Mouse (Mus musculus) 3T3-L1 (cell line): ENCODE data around the gene U2af2.

ENCODE experiments used
- DNase-seq: peaks from one replicate; pipeline ENCODE4 v3.0.0-alpha.2; 2015; ENCODE audit warnings: low read depth, low spot score

Gene U2af2

GRCm38 (mm10) chr7:5109301-5109700 lies 47.4 kb downstream of the U2af2 start:
- DNase-seq, result no peak

GRCm38 (mm10) chr7:5112701-5113100 lies 50.8 kb downstream of the U2af2 start:
- no peak for DNase-seq

- no peak for DNase-seq
Measured at GRCm38 (mm10) chr7:5116850-5117249, 54.9 kb downstream of the U2af2 start, which contains the start of gene Rfpl4. Gene Rfpl4, minus strand, starts transcription at chr7:5116950.

GRCm38 (mm10) chr7:5125078-5125477 lies 63.1 kb downstream of the U2af2 start:
- DNase-seq, result no peak

- DNase-seq, result no peak
Measured at GRCm38 (mm10) chr7:5125549-5126406, 63.8 kb downstream of the U2af2 start, which contains the start of gene Rasl2-9. Gene Rasl2-9, minus strand, starts transcription at chr7:5125950.
